ENCODE assay signal across 11 mouse cellular contexts in genomic region chr14:34364254-34365146, GRCm38 (mm10). TPM values are rescaled to one million over a fixed set of nuclear protein-coding genes. Genes with fewer than 3 reads are reported as not detected.
A peak's percentile ranks its signal among the peaks of the same experiment; 100 is the strongest.
DNase-seq lines count a peak whose midpoint lies in the region; ATAC-seq and TF ChIP-seq lines count a peak whose summit lies in the region.
"Not testable (repeated sequence)": the region's sequence is repeated elsewhere in the genome, so short reads cannot be mapped to it uniquely, and the experiment has no call there.
"Had no signal": no experiment of that assay in that cellular context is flagged by ENCODE, and none has a peak within 500 bp of the region (broad histone marks: within the 10 kb centered on the region; RNA-seq: fewer than 3 reads in every experiment).

No protein-coding gene starts in this region.

- not testable (repeated sequence) for TF ChIP-seq POLR2A in heart, adult 2 months (IDR thresholded peaks at IDR 0.05; ENCODE audit: insufficient read depth, low read depth, low read length); small intestine, adult 2 months (IDR thresholded peaks at IDR 0.05; ENCODE audit: low read depth, low read length)

- TF ChIP-seq CTCF in heart, adult 2 months (IDR thresholded peaks at IDR 0.05); small intestine, adult 2 months (IDR thresholded peaks at IDR 0.05; ENCODE audit: extremely low read depth, insufficient read length, insufficient replicate concordance, low read depth, low read length): not testable (repeated sequence)

- not testable (repeated sequence) for H3K27me3 ChIP-seq in embryonic facial prominence, embryonic 14.5 days (replicated peaks; ENCODE audit: control insufficient read depth, insufficient read depth, low read length); heart, adult 2 months (ENCODE audit: control insufficient read depth, insufficient read depth, low read length); hindbrain, embryonic 13.5 days; kidney, embryonic 16.5 days (ENCODE audit: insufficient read depth, low read length); liver, embryonic 11.5 days (replicated peaks; ENCODE audit: control insufficient read depth, insufficient read depth, low read length); midbrain, embryonic 13.5 days; small intestine, adult 2 months (ENCODE audit: control insufficient read depth, insufficient read depth, low read length)

- TF ChIP-seq EP300 in heart, adult 2 months (IDR thresholded peaks at IDR 0.05; ENCODE audit: insufficient read depth, low read depth, low read length): not testable (repeated sequence)

- not testable (repeated sequence) for DNase-seq in ES-E14 (ENCODE audit: low read depth, low spot score); embryonic facial prominence, embryonic 14.5 days (ENCODE audit: low spot score); heart, adult 2 months; liver, embryonic 11.5 days (ENCODE audit: low spot score)

- H3K9me3 ChIP-seq in ES-E14 (ENCODE audit: control insufficient read depth, insufficient read depth, low read depth, low read length); embryonic facial prominence, embryonic 14.5 days (ENCODE audit: control insufficient read depth, low read length); hindbrain, embryonic 13.5 days; kidney, embryonic 16.5 days (ENCODE audit: low read length); liver, embryonic 11.5 days (ENCODE audit: control insufficient read depth, low read length); midbrain, embryonic 13.5 days: not testable (repeated sequence)

- intact Hi-C loops in heart, adult 2 months (cut with DNase I): not testable (repeated sequence)

- in situ Hi-C loops in ES-E14 (cut with MboI; ENCODE audit: low sequenced_read_pairs in 2 of 2, unreplicated experiment in 2 of 2): not testable (repeated sequence)

- H3K79me2 ChIP-seq in heart, adult 2 months (replicated peaks; ENCODE audit: control insufficient read depth, insufficient read depth, low read length): not testable (repeated sequence)

- H3K4me2 ChIP-seq in embryonic facial prominence, embryonic 14.5 days (ENCODE audit: low read depth, low read length): peak overlapping the region; percentile 83
- peak overlapping the region; percentile 90 for H3K4me2 ChIP-seq in hindbrain, embryonic 13.5 days
- peak overlapping the region; percentile 83 for H3K4me2 ChIP-seq in kidney, embryonic 16.5 days (replicated peaks; ENCODE audit: low read depth, low read length)
- H3K4me2 ChIP-seq in liver, embryonic 11.5 days: peak overlapping the region; percentile 80
- H3K4me2 ChIP-seq in midbrain, embryonic 13.5 days (replicated peaks): peak overlapping the region; percentile 70

- WGBS in embryonic facial prominence, embryonic 14.5 days: 76% methylated on average over 14 of the region's 15 CpGs
- WGBS in heart, adult 2 months: 83% methylated on average over 15 of the region's 15 CpGs
- WGBS in hindbrain, embryonic 13.5 days: 79% methylated on average over 15 of the region's 15 CpGs
- WGBS in kidney, embryonic 16.5 days: 83% methylated on average over 15 of the region's 15 CpGs
- 81% methylated on average over 15 of the region's 15 CpGs for WGBS in liver, embryonic 11.5 days
- WGBS in midbrain, embryonic 13.5 days: 71% methylated on average over 15 of the region's 15 CpGs
- 92% methylated on average over 15 of the region's 15 CpGs for WGBS in small intestine, adult 2 months

- peak overlapping the region; percentile 78; the same call in 1 of the 2 replicates for H3K9ac ChIP-seq in ES-E14 (ENCODE audit: insufficient read depth, low read depth, low read length, poor library complexity, severe bottlenecking)
- not testable (repeated sequence) for H3K9ac ChIP-seq in embryonic facial prominence, embryonic 14.5 days (ENCODE audit: low read depth, low read length); liver, embryonic 11.5 days (ENCODE audit: low read depth, low read length)
- H3K9ac ChIP-seq in heart, adult 2 months (ENCODE audit: low read depth, low read length): peak overlapping the region; percentile 55
- H3K9ac ChIP-seq in hindbrain, embryonic 13.5 days: peak overlapping the region; percentile 78
- H3K9ac ChIP-seq in kidney, embryonic 16.5 days (replicated peaks; ENCODE audit: low read length): peak overlapping the region; percentile 69; the same call in 1 of the 2 replicates
- H3K9ac ChIP-seq in midbrain, embryonic 13.5 days (replicated peaks): peak overlapping the region; percentile 70

- peaks cover 13% of the 10 kb centered on the region in 2 experiments; a peak in 3 of 4 replicates for H3K4me1 ChIP-seq in ES-E14 (ENCODE audit: control insufficient read depth in 2 of 2, insufficient read depth in 2 of 2, low read length in 2 of 2, poor library complexity in 1 of 2)
- not testable (repeated sequence) for H3K4me1 ChIP-seq in embryonic facial prominence, embryonic 14.5 days (ENCODE audit: control insufficient read depth, insufficient read depth, low read length); heart, adult 2 months (ENCODE audit: control insufficient read depth, insufficient read depth, low read length); kidney, embryonic 16.5 days (ENCODE audit: insufficient read depth, low read length); liver, embryonic 11.5 days (replicated peaks; ENCODE audit: control insufficient read depth, insufficient read depth, low read length)
- peaks cover 15% of the 10 kb centered on the region for H3K4me1 ChIP-seq in hindbrain, embryonic 13.5 days (replicated peaks)
- H3K4me1 ChIP-seq in midbrain, embryonic 13.5 days (replicated peaks): peaks cover 12% of the 10 kb centered on the region
- peaks cover 16% of the 10 kb centered on the region; the same call in 1 of the 2 replicates for H3K4me1 ChIP-seq in small intestine, adult 2 months (ENCODE audit: control insufficient read depth, insufficient read depth, insufficient read length, low read length)

- ATAC-seq in embryonic facial prominence, embryonic 14.5 days (ENCODE audit: low read depth); kidney, embryonic 16.5 days (ENCODE audit: low FRiP score, low TSS enrichment); liver, embryonic 11.5 days (replicated peaks; ENCODE audit: low FRiP score): not testable (repeated sequence)
- ATAC-seq in hindbrain, embryonic 13.5 days (ENCODE audit: low FRiP score): peak; percentile 74; the same call in 1 of the 2 replicates
- peak; percentile 66; the same call in 1 of the 2 replicates for ATAC-seq in midbrain, embryonic 13.5 days

- peak overlapping the region in 1 of 2 experiments; percentile 65; a peak in 2 of 4 replicates for H3K4me3 ChIP-seq in ES-E14 (ENCODE audit: insufficient read depth in 1 of 2, low read depth in 1 of 2, low read length in 2 of 2, poor library complexity in 1 of 2, severe bottlenecking in 1 of 2)
- peak overlapping the region; percentile 46 for H3K4me3 ChIP-seq in embryonic facial prominence, embryonic 14.5 days (ENCODE audit: low read depth, low read length)
- H3K4me3 ChIP-seq in heart, adult 2 months: peak overlapping the region; percentile 62
- H3K4me3 ChIP-seq in hindbrain, embryonic 13.5 days: peak overlapping the region; percentile 46
- peak overlapping the region; percentile 47 for H3K4me3 ChIP-seq in kidney, embryonic 16.5 days (ENCODE audit: low read length)
- H3K4me3 ChIP-seq in liver, embryonic 11.5 days (ENCODE audit: low read depth, low read length): not testable (repeated sequence)
- H3K4me3 ChIP-seq in midbrain, embryonic 13.5 days (replicated peaks): peak overlapping the region; percentile 43
- H3K4me3 ChIP-seq in small intestine, adult 2 months (ENCODE audit: low read depth, low read length): peak overlapping the region; percentile 62

- not testable (repeated sequence) for H3K36me3 ChIP-seq in ES-E14 (ENCODE audit: control insufficient read depth, insufficient read depth, low read length, poor library complexity, severe bottlenecking); embryonic facial prominence, embryonic 14.5 days (ENCODE audit: control insufficient read depth, insufficient read depth, low read length); heart, adult 2 months (ENCODE audit: control insufficient read depth, insufficient read depth, low read length); hindbrain, embryonic 13.5 days; kidney, embryonic 16.5 days (ENCODE audit: insufficient read depth, low read length); liver, embryonic 11.5 days (ENCODE audit: control insufficient read depth, insufficient read depth, low read length); midbrain, embryonic 13.5 days; small intestine, adult 2 months (ENCODE audit: control insufficient read depth, insufficient read depth, low read length)

- H3K27ac ChIP-seq in ES-E14 (ENCODE audit: insufficient read depth, low read depth, low read length, poor library complexity, severe bottlenecking): peak overlapping the region; percentile 97
- not testable (repeated sequence) for H3K27ac ChIP-seq in embryonic facial prominence, embryonic 14.5 days (replicated peaks; ENCODE audit: low read depth, low read length); kidney, embryonic 16.5 days (ENCODE audit: low read length); liver, embryonic 11.5 days (ENCODE audit: low read depth, low read length); midbrain, embryonic 13.5 days
- peak overlapping the region; percentile 87 for H3K27ac ChIP-seq in heart, adult 2 months
- 0 out of 2 replicates have a peak overlapping the region, but pooled peaks have one; percentile 52 for H3K27ac ChIP-seq in hindbrain, embryonic 13.5 days
- peak overlapping the region; percentile 92 for H3K27ac ChIP-seq in small intestine, adult 2 months (ENCODE audit: insufficient read depth, low read depth, low read length)

RNA-seq across cellular contexts. Expression of gene Fam25c, which starts 9.3 kb away (rescaled TPM):
- 97.8 and 145 TPM in 2 replicates for total RNA-seq in ES-E14 (2012; rRNA removed)
- 13.0 and 40.1 TPM in 2 replicates for polyA plus RNA-seq in embryonic facial prominence, embryonic 14.5 days (2014; fragmentation: Nextera tagmentation; extraction: Ambion mirVana)
- not detected for total RNA-seq in heart, adult 2 months (2021)
- polyA plus RNA-seq in heart, adult 2 months (2012; rRNA removed): not detected in 2 replicates
- not detected in 2 replicates for polyA plus RNA-seq in hindbrain, embryonic 13.5 days (2015; fragmentation: Nextera tagmentation; extraction: Ambion mirVana)
- 0.86 and 1.1 TPM in 2 replicates for polyA plus RNA-seq in kidney, embryonic 16.5 days (2015; fragmentation: Nextera tagmentation; extraction: Ambion mirVana)
- polyA plus RNA-seq in liver, embryonic 11.5 days (2014; fragmentation: Nextera tagmentation; extraction: Ambion mirVana): 0.66 TPM in 1 of 2 replicates, not detected in the other
- polyA plus RNA-seq in midbrain, embryonic 13.5 days (2015; fragmentation: Nextera tagmentation; extraction: Ambion mirVana): not detected in 2 replicates
- polyA plus RNA-seq in small intestine, adult 2 months (2012; rRNA removed): not detected in 2 replicates
- total RNA-seq: adrenal gland, adult 8-10 months; heart, postnatal 25 days; layer of hippocampus, postnatal 36 days had no signal

RNA-seq across cellular contexts. Expression of gene Sncg, which starts 10.1 kb away (rescaled TPM):
- total RNA-seq in ES-E14 (2012; rRNA removed): 2.4 and 3.9 TPM in 2 replicates
- 74.9 and 76.8 TPM in 2 replicates for polyA plus RNA-seq in embryonic facial prominence, embryonic 14.5 days (2014; fragmentation: Nextera tagmentation; extraction: Ambion mirVana)
- total RNA-seq in heart, adult 2 months (2021): 10 to 100 TPM; 11.5 to 12.9 TPM
- 14.2 and 15.2 TPM in 2 replicates for polyA plus RNA-seq in heart, adult 2 months (2012; rRNA removed)
- 235 and 244 TPM in 2 replicates for polyA plus RNA-seq in hindbrain, embryonic 13.5 days (2015; fragmentation: Nextera tagmentation; extraction: Ambion mirVana)
- polyA plus RNA-seq in kidney, embryonic 16.5 days (2015; fragmentation: Nextera tagmentation; extraction: Ambion mirVana): 7.0 and 9.0 TPM in 2 replicates
- 1.6 and 1.8 TPM in 2 replicates for polyA plus RNA-seq in liver, embryonic 11.5 days (2014; fragmentation: Nextera tagmentation; extraction: Ambion mirVana)
- 57.7 and 61.2 TPM in 2 replicates for polyA plus RNA-seq in midbrain, embryonic 13.5 days (2015; fragmentation: Nextera tagmentation; extraction: Ambion mirVana)
- polyA plus RNA-seq in small intestine, adult 2 months (2012; rRNA removed): 4.4 and 4.8 TPM in 2 replicates

RNA-seq across cellular contexts. Expression of gene Mmrn2, which starts 10.8 kb away (rescaled TPM):
- 17.4 and 41.2 TPM in 2 replicates for total RNA-seq in ES-E14 (2012; rRNA removed)
- polyA plus RNA-seq in embryonic facial prominence, embryonic 14.5 days (2014; fragmentation: Nextera tagmentation; extraction: Ambion mirVana): 8.2 and 8.6 TPM in 2 replicates
- total RNA-seq in heart, adult 2 months (2021): 10 to 100 TPM; 30.4 to 44.1 TPM
- polyA plus RNA-seq in heart, adult 2 months (2012; rRNA removed): 17.6 and 29.4 TPM in 2 replicates
- 5.6 and 5.7 TPM in 2 replicates for polyA plus RNA-seq in hindbrain, embryonic 13.5 days (2015; fragmentation: Nextera tagmentation; extraction: Ambion mirVana)
- 19.0 and 20.9 TPM in 2 replicates for polyA plus RNA-seq in kidney, embryonic 16.5 days (2015; fragmentation: Nextera tagmentation; extraction: Ambion mirVana)
- polyA plus RNA-seq in liver, embryonic 11.5 days (2014; fragmentation: Nextera tagmentation; extraction: Ambion mirVana): 5.3 and 6.2 TPM in 2 replicates
- polyA plus RNA-seq in midbrain, embryonic 13.5 days (2015; fragmentation: Nextera tagmentation; extraction: Ambion mirVana): 4.9 and 5.5 TPM in 2 replicates
- polyA plus RNA-seq in small intestine, adult 2 months (2012; rRNA removed): 3.5 and 5.5 TPM in 2 replicates

RNA-seq across cellular contexts. Expression of gene Glud1, which starts 54.0 kb away (rescaled TPM):
- total RNA-seq in ES-E14 (2012; rRNA removed): 199 and 211 TPM in 2 replicates
- 72.7 and 78.6 TPM in 2 replicates for polyA plus RNA-seq in embryonic facial prominence, embryonic 14.5 days (2014; fragmentation: Nextera tagmentation; extraction: Ambion mirVana)
- total RNA-seq in heart, adult 2 months (2021): 100 to 1,000 TPM; 127 to 148 TPM
- 52.1 and 73.2 TPM in 2 replicates for polyA plus RNA-seq in heart, adult 2 months (2012; rRNA removed)
- polyA plus RNA-seq in hindbrain, embryonic 13.5 days (2015; fragmentation: Nextera tagmentation; extraction: Ambion mirVana): 88.5 and 100.0 TPM in 2 replicates
- 114 and 116 TPM in 2 replicates for polyA plus RNA-seq in kidney, embryonic 16.5 days (2015; fragmentation: Nextera tagmentation; extraction: Ambion mirVana)
- polyA plus RNA-seq in liver, embryonic 11.5 days (2014; fragmentation: Nextera tagmentation; extraction: Ambion mirVana): 182 and 192 TPM in 2 replicates
- 79.2 and 91.7 TPM in 2 replicates for polyA plus RNA-seq in midbrain, embryonic 13.5 days (2015; fragmentation: Nextera tagmentation; extraction: Ambion mirVana)
- 33.8 and 223 TPM in 2 replicates for polyA plus RNA-seq in small intestine, adult 2 months (2012; rRNA removed)

RNA-seq across cellular contexts. Expression of gene Shld2, which starts 54.2 kb away (rescaled TPM):
- total RNA-seq in ES-E14 (2012; rRNA removed): 10.8 and 14.8 TPM in 2 replicates
- 9.8 and 13.5 TPM in 2 replicates for polyA plus RNA-seq in embryonic facial prominence, embryonic 14.5 days (2014; fragmentation: Nextera tagmentation; extraction: Ambion mirVana)
- total RNA-seq in heart, adult 2 months (2021): 1 to 10 TPM; 7.8 to 9.9 TPM
- polyA plus RNA-seq in heart, adult 2 months (2012; rRNA removed): 2.4 and 3.5 TPM in 2 replicates
- polyA plus RNA-seq in hindbrain, embryonic 13.5 days (2015; fragmentation: Nextera tagmentation; extraction: Ambion mirVana): 5.9 and 8.7 TPM in 2 replicates
- polyA plus RNA-seq in kidney, embryonic 16.5 days (2015; fragmentation: Nextera tagmentation; extraction: Ambion mirVana): 9.9 and 10.0 TPM in 2 replicates
- polyA plus RNA-seq in liver, embryonic 11.5 days (2014; fragmentation: Nextera tagmentation; extraction: Ambion mirVana): 10.5 and 15.4 TPM in 2 replicates
- 6.4 and 7.2 TPM in 2 replicates for polyA plus RNA-seq in midbrain, embryonic 13.5 days (2015; fragmentation: Nextera tagmentation; extraction: Ambion mirVana)
- polyA plus RNA-seq in small intestine, adult 2 months (2012; rRNA removed): 0.19 and 0.79 TPM in 2 replicates
